Mouse (Mus musculus): ENCODE data around the gene Srarp. TPM values are rescaled to one million over a fixed set of nuclear protein-coding genes. Genes with fewer than 3 reads are reported as not detected.

The Srarp gene
- polyA plus RNA-seq, 1 experiment from 2014 or later = not detected

GRCm38 (mm10) chr4:141446211-141446610, 10.3 kb upstream of the Srarp start:
- Histone ChIP-seq H3K27me3 (replicated peaks; ENCODE audit: control insufficient read depth, insufficient read depth, low read length) (no peaks in the 10 kb centered on the region), H3K4me2 (ENCODE audit: low read length) (no peak overlapping the region), H3K9ac (replicated peaks; ENCODE audit: low read depth, low read length) (no peak overlapping the region), H3K9me3 (ENCODE audit: control insufficient read depth, low read length) (no peaks in the 10 kb centered on the region), H3K36me3 (ENCODE audit: control insufficient read depth, insufficient read depth) (peaks cover 18% of the 10 kb centered on the region), H3K27ac (ENCODE audit: low read length) (no peak overlapping the region), H3K4me3 (replicated peaks; ENCODE audit: low read length) (no peak overlapping the region), H3K4me1 (replicated peaks; ENCODE audit: control insufficient read depth, insufficient read depth, low read length) (peaks cover 21% of the 10 kb centered on the region)
- WGBS = 70% methylated on average over 7 of the region's 7 CpGs
- no peak for ATAC-seq

- Histone ChIP-seq H3K27me3 (replicated peaks; ENCODE audit: control insufficient read depth, insufficient read depth, low read length) (no peaks in the 10 kb centered on the region), H3K27ac (ENCODE audit: low read length) (peak overlapping the region; percentile 80; the same call in 1 of the 2 replicates), H3K4me3 (replicated peaks; ENCODE audit: low read length) (peak overlapping the region; percentile 96), H3K9me3 (ENCODE audit: control insufficient read depth, low read length) (no peaks in the 10 kb centered on the region), H3K4me2 (ENCODE audit: low read length) (peak overlapping the region; percentile 93), H3K36me3 (ENCODE audit: control insufficient read depth, insufficient read depth) (peaks cover 18% of the 10 kb centered on the region), H3K4me1 (replicated peaks; ENCODE audit: control insufficient read depth, insufficient read depth, low read length) (peaks cover 21% of the 10 kb centered on the region), H3K9ac (replicated peaks; ENCODE audit: low read depth, low read length) (peak overlapping the region; percentile 97)
- no peak for ATAC-seq
- 16% methylated on average over 14 of the region's 14 CpGs for WGBS
Observed at GRCm38 (mm10) chr4:141445328-141445720, 9.4 kb upstream of the Srarp start.

GRCm38 (mm10) chr4:141444451-141445327, 8.8 kb upstream of the Srarp start, which contains the start of gene Zbtb17:
Gene Zbtb17 (plus strand): TSS chr4:141444654.
- Histone ChIP-seq H3K36me3 (ENCODE audit: control insufficient read depth, insufficient read depth) (peaks cover 18% of the 10 kb centered on the region), H3K9me3 (ENCODE audit: control insufficient read depth, low read length) (no peaks in the 10 kb centered on the region), H3K4me2 (ENCODE audit: low read length) (peak within 1 kb of the TSS; percentile 93), H3K4me1 (replicated peaks; ENCODE audit: control insufficient read depth, insufficient read depth, low read length) (peaks cover 21% of the 10 kb centered on the region), H3K9ac (replicated peaks; ENCODE audit: low read depth, low read length) (peak within 1 kb of the TSS; percentile 97), H3K27me3 (replicated peaks; ENCODE audit: control insufficient read depth, insufficient read depth, low read length) (no peaks in the 10 kb centered on the region), H3K4me3 (replicated peaks; ENCODE audit: low read length) (peak within 1 kb of the TSS; percentile 96), H3K27ac (ENCODE audit: low read length) (peak within 1 kb of the TSS; percentile 80)
- ATAC-seq = peak; percentile 96
- under 1% methylated on average over 75 of the region's 102 CpGs for WGBS

GRCm38 (mm10) chr4:141443641-141444429, 7.9 kb upstream of the Srarp start:
- peak overlapping the region; percentile 68 for H3K4me2 ChIP-seq (ENCODE audit: low read length)
- ATAC-seq = no peak
- H3K27me3 ChIP-seq (replicated peaks; ENCODE audit: control insufficient read depth, insufficient read depth, low read length) = no peaks in the 10 kb centered on the region
- H3K9me3 ChIP-seq (ENCODE audit: control insufficient read depth, low read length) = no peaks in the 10 kb centered on the region
- peaks cover 21% of the 10 kb centered on the region for H3K4me1 ChIP-seq (replicated peaks; ENCODE audit: control insufficient read depth, insufficient read depth, low read length)
- H3K36me3 ChIP-seq (ENCODE audit: control insufficient read depth, insufficient read depth) = peaks cover 12% of the 10 kb centered on the region
- WGBS = 53% methylated on average over 11 of the region's 11 CpGs
- H3K4me3 ChIP-seq (replicated peaks; ENCODE audit: low read length) = peak overlapping the region; percentile 96
- H3K9ac ChIP-seq (replicated peaks; ENCODE audit: low read depth, low read length) = peak overlapping the region; percentile 97; the same call in 1 of the 2 replicates
- H3K27ac ChIP-seq (ENCODE audit: low read length) = no peak overlapping the region

GRCm38 (mm10) chr4:141440877-141441276, 5.0 kb upstream of the Srarp start:
- Histone ChIP-seq H3K36me3 (ENCODE audit: control insufficient read depth, insufficient read depth) (no peaks in the 10 kb centered on the region), H3K9me3 (ENCODE audit: control insufficient read depth, low read length) (no peaks in the 10 kb centered on the region), H3K4me1 (replicated peaks; ENCODE audit: control insufficient read depth, insufficient read depth, low read length) (peaks cover 14% of the 10 kb centered on the region)

GRCm38 (mm10) chr4:141439083-141439803, 3.3 kb upstream of the Srarp start:
- no peak overlapping the region for H3K4me2 ChIP-seq (ENCODE audit: low read length)
- H3K9ac ChIP-seq (replicated peaks; ENCODE audit: low read depth, low read length) = no peak overlapping the region
- no peak overlapping the region for H3K4me3 ChIP-seq (replicated peaks; ENCODE audit: low read length)
- WGBS = 89% methylated on average over 12 of the region's 12 CpGs
- H3K27ac ChIP-seq (ENCODE audit: low read length) = no peak overlapping the region
- no peak for ATAC-seq
- no peaks in the 10 kb centered on the region for H3K9me3 ChIP-seq (ENCODE audit: control insufficient read depth, low read length)
- no peaks in the 10 kb centered on the region for H3K27me3 ChIP-seq (replicated peaks; ENCODE audit: control insufficient read depth, insufficient read depth, low read length)
- peaks cover 6% of the 10 kb centered on the region for H3K4me1 ChIP-seq (replicated peaks; ENCODE audit: control insufficient read depth, insufficient read depth, low read length)
- H3K36me3 ChIP-seq (ENCODE audit: control insufficient read depth, insufficient read depth) = no peaks in the 10 kb centered on the region

More at GRCm38 (mm10) chr4:141440877-141441276, 5.0 kb upstream of the Srarp start:
- Histone ChIP-seq H3K9ac (replicated peaks; ENCODE audit: low read depth, low read length) (no peak overlapping the region), H3K4me3 (replicated peaks; ENCODE audit: low read length) (no peak overlapping the region), H3K27ac (ENCODE audit: low read length) (no peak overlapping the region), H3K4me2 (ENCODE audit: low read length) (no peak overlapping the region), H3K27me3 (replicated peaks; ENCODE audit: control insufficient read depth, insufficient read depth, low read length) (no peaks in the 10 kb centered on the region)
- ATAC-seq = no peak

GRCm38 (mm10) chr4:141433191-141433590, 2.7 kb downstream of the Srarp start:
- no peak overlapping the region for H3K4me2 ChIP-seq (ENCODE audit: low read length)
- H3K4me3 ChIP-seq (replicated peaks; ENCODE audit: low read length) = no peak overlapping the region
- ATAC-seq = no peak
- H3K36me3 ChIP-seq (ENCODE audit: control insufficient read depth, insufficient read depth) = no peaks in the 10 kb centered on the region
- no peak overlapping the region for H3K27ac ChIP-seq (ENCODE audit: low read length)
- WGBS = 84% methylated on average over 18 of the region's 18 CpGs
- no peak overlapping the region for H3K9ac ChIP-seq (replicated peaks; ENCODE audit: low read depth, low read length)
- H3K4me1 ChIP-seq (replicated peaks; ENCODE audit: control insufficient read depth, insufficient read depth, low read length) = no peaks in the 10 kb centered on the region
- H3K9me3 ChIP-seq (ENCODE audit: control insufficient read depth, low read length) = no peaks in the 10 kb centered on the region
- no peaks in the 10 kb centered on the region for H3K27me3 ChIP-seq (replicated peaks; ENCODE audit: control insufficient read depth, insufficient read depth, low read length)

- Histone ChIP-seq H3K4me3 (replicated peaks; ENCODE audit: low read length) (no peak overlapping the region), H3K4me1 (replicated peaks; ENCODE audit: control insufficient read depth, insufficient read depth, low read length) (no peaks in the 10 kb centered on the region), H3K27me3 (replicated peaks; ENCODE audit: control insufficient read depth, insufficient read depth, low read length) (no peaks in the 10 kb centered on the region)
Observed at GRCm38 (mm10) chr4:141432666-141433065, 3.2 kb downstream of the Srarp start.

GRCm38 (mm10) chr4:141430997-141431396, 4.9 kb downstream of the Srarp start:
- Histone ChIP-seq H3K4me3 (replicated peaks; ENCODE audit: low read length) (no peak overlapping the region), H3K27me3 (replicated peaks; ENCODE audit: control insufficient read depth, insufficient read depth, low read length) (no peaks in the 10 kb centered on the region), H3K9ac (replicated peaks; ENCODE audit: low read depth, low read length) (no peak overlapping the region), H3K4me1 (replicated peaks; ENCODE audit: control insufficient read depth, insufficient read depth, low read length) (peaks cover 3% of the 10 kb centered on the region), H3K9me3 (ENCODE audit: control insufficient read depth, low read length) (no peaks in the 10 kb centered on the region), H3K27ac (ENCODE audit: low read length) (no peak overlapping the region), H3K36me3 (ENCODE audit: control insufficient read depth, insufficient read depth) (no peaks in the 10 kb centered on the region), H3K4me2 (ENCODE audit: low read length) (no peak overlapping the region)
- 53% methylated on average over 9 of the region's 9 CpGs for WGBS
- ATAC-seq = no peak

More at GRCm38 (mm10) chr4:141432666-141433065, 3.2 kb downstream of the Srarp start:
- no peaks in the 10 kb centered on the region for H3K36me3 ChIP-seq (ENCODE audit: control insufficient read depth, insufficient read depth)
- H3K27ac ChIP-seq (ENCODE audit: low read length) = no peak overlapping the region
- H3K4me2 ChIP-seq (ENCODE audit: low read length) = no peak overlapping the region
- 61% methylated on average over 14 of the region's 14 CpGs for WGBS
- no peak for ATAC-seq
- no peak overlapping the region for H3K9ac ChIP-seq (replicated peaks; ENCODE audit: low read depth, low read length)
- H3K9me3 ChIP-seq (ENCODE audit: control insufficient read depth, low read length) = no peaks in the 10 kb centered on the region

All from forebrain, embryonic 16.5 days (tissue).